Mouse (Mus musculus) stomach, embryonic 15.5 days (tissue): Measurements from ENCODE around the gene Ptgfrn. TPM values are rescaled to one million over a fixed set of nuclear protein-coding genes. Genes with fewer than 3 reads are reported as not detected.
A peak's percentile ranks its signal among the peaks of the same experiment; 100 is the strongest.

Experiments
- ATAC-seq: fragments of 200-750 bp; cut with Nextera tagmentation; 2 replicates; pipeline ENCODE4 v1.8.0; 2017; ENCODE audit warnings: low read depth, moderate number of reproducible peaks, moderate TSS enrichment; ENCODE audit not compliant: insufficient read depth, low FRiP score
- H3K27ac ChIP-seq: fragments of 300-500 bp; sonication (generic); 2 replicates; pipeline ENCODE4 v1.5.1; 2015; ENCODE audit warnings: mild to moderate bottlenecking, inconsistent platforms
- H3K27me3 ChIP-seq: fragments of 300-500 bp; sonication (generic); replicated peaks from 2 replicates; pipeline ENCODE4 v1.6.1; 2015; ENCODE audit warnings: inconsistent platforms
- H3K36me3 ChIP-seq: fragments of 300-500 bp; sonication (generic); 2 replicates; pipeline ENCODE4 v1.6.1; 2015; ENCODE audit warnings: inconsistent platforms
- H3K4me1 ChIP-seq: fragments of 300-500 bp; sonication (generic); 2 replicates; pipeline ENCODE4 v1.6.1; 2015; ENCODE audit warnings: inconsistent platforms
- H3K4me2 ChIP-seq: fragments of 300-500 bp; sonication (generic); 2 replicates; pipeline ENCODE4 v1.6.1; 2015; ENCODE audit warnings: mild to moderate bottlenecking, inconsistent platforms
- H3K4me3 ChIP-seq: fragments of 300-500 bp; sonication (generic); replicated peaks from 2 replicates; pipeline ENCODE4 v1.5.1; 2015; ENCODE audit warnings: inconsistent platforms
- H3K9ac ChIP-seq: fragments of 300-500 bp; sonication (generic); 2 replicates; pipeline ENCODE4 v1.6.1; 2015; ENCODE audit warnings: inconsistent platforms
- H3K9me3 ChIP-seq: fragments of 300-500 bp; sonication (generic); 2 replicates; pipeline ENCODE4 v1.6.1; 2016; ENCODE audit warnings: inconsistent platforms
- WGBS: fragments of 180-500 bp; shearing (Covaris S2); methylation state at CpG from one replicate; pipeline ENCODE4 v1.1.7; 2015; 5-methylcytosine and 5-hydroxymethylcytosine counted together
- polyA plus RNA-seq: library from polyadenylated mRNA; unstranded; fragments of >200 nt; fragmentation: Nextera tagmentation; extraction: Ambion mirVana; gene quantifications from 2 replicates; pipeline ENCODE4 v1.2.1, GENCODE M21; 2015

Gene Ptgfrn
- polyA plus RNA-seq, 1 experiment from 2014 or later: 6.0 TPM

GRCm38 (mm10) chr3:101010589-101011202, 99.4 kb downstream of the Ptgfrn start:
- ATAC-seq: no peak

GRCm38 (mm10) chr3:101007112-101007782, 102.8 kb downstream of the Ptgfrn start:
- no peaks in the 10 kb centered on the region for H3K4me1 ChIP-seq
- no peak overlapping the region for H3K4me3 ChIP-seq
- H3K36me3 ChIP-seq: no peaks in the 10 kb centered on the region
- ATAC-seq: no peak
- 67% methylated on average over 5 of the region's 5 CpGs for WGBS
- H3K9ac ChIP-seq: no peak overlapping the region
- H3K27me3 ChIP-seq: no peaks in the 10 kb centered on the region
- H3K4me2 ChIP-seq: no peak overlapping the region
- H3K9me3 ChIP-seq: no peaks in the 10 kb centered on the region
- no peak overlapping the region for H3K27ac ChIP-seq

More at GRCm38 (mm10) chr3:101010589-101011202, 99.4 kb downstream of the Ptgfrn start:
- no peaks in the 10 kb centered on the region for H3K9me3 ChIP-seq
- no peak overlapping the region for H3K4me2 ChIP-seq
- 79% methylated on average over 4 of the region's 4 CpGs for WGBS
- no peaks in the 10 kb centered on the region for H3K27me3 ChIP-seq
- H3K4me1 ChIP-seq: no peaks in the 10 kb centered on the region
- no peak overlapping the region for H3K9ac ChIP-seq
- H3K36me3 ChIP-seq: no peaks in the 10 kb centered on the region
- no peak overlapping the region for H3K27ac ChIP-seq
- H3K4me3 ChIP-seq: no peak overlapping the region

- Histone ChIP-seq H3K4me2 (no peak overlapping the region), H3K36me3 (no peaks in the 10 kb centered on the region), H3K9me3 (no peaks in the 10 kb centered on the region), H3K4me3 (no peak overlapping the region), H3K9ac (no peak overlapping the region), H3K4me1 (no peaks in the 10 kb centered on the region), H3K27ac (no peak overlapping the region), H3K27me3 (no peaks in the 10 kb centered on the region)
- no peak for ATAC-seq
- 67% methylated on average over 6 of the region's 6 CpGs for WGBS
Measured at GRCm38 (mm10) chr3:101005392-101005791, 104.7 kb downstream of the Ptgfrn start.

GRCm38 (mm10) chr3:101003575-101004356, 106.3 kb downstream of the Ptgfrn start:
- no peak overlapping the region; the same call in 1 of the 2 replicates for H3K27ac ChIP-seq
- no peaks in the 10 kb centered on the region for H3K9me3 ChIP-seq
- no peaks in the 10 kb centered on the region for H3K36me3 ChIP-seq
- 81% methylated on average over 15 of the region's 15 CpGs for WGBS
- H3K4me3 ChIP-seq: no peak overlapping the region
- no peak overlapping the region for H3K9ac ChIP-seq
- no peak for ATAC-seq
- no peaks in the 10 kb centered on the region for H3K4me1 ChIP-seq
- no peaks in the 10 kb centered on the region for H3K27me3 ChIP-seq
- H3K4me2 ChIP-seq: no peak overlapping the region

GRCm38 (mm10) chr3:100999732-101000131, 110.3 kb downstream of the Ptgfrn start:
- ATAC-seq: no peak
- Histone ChIP-seq H3K4me3 (no peak overlapping the region), H3K27me3 (no peaks in the 10 kb centered on the region), H3K27ac (no peak overlapping the region), H3K9ac (no peak overlapping the region), H3K4me1 (peaks cover 4% of the 10 kb centered on the region; the same call in 1 of the 2 replicates), H3K9me3 (no peaks in the 10 kb centered on the region), H3K36me3 (no peaks in the 10 kb centered on the region), H3K4me2 (no peak overlapping the region)
- 35% methylated on average over 2 of the region's 2 CpGs for WGBS

GRCm38 (mm10) chr3:100998904-100999340, 111.2 kb downstream of the Ptgfrn start:
- no peaks in the 10 kb centered on the region for H3K9me3 ChIP-seq
- no peak overlapping the region for H3K4me2 ChIP-seq
- H3K27ac ChIP-seq: no peak overlapping the region
- no peak overlapping the region for H3K9ac ChIP-seq
- no peaks in the 10 kb centered on the region for H3K27me3 ChIP-seq
- H3K4me1 ChIP-seq: peaks cover 4% of the 10 kb centered on the region; the same call in 1 of the 2 replicates
- no peak overlapping the region for H3K4me3 ChIP-seq
- WGBS: 23% methylated on average over 6 of the region's 6 CpGs
- no peak for ATAC-seq
- H3K36me3 ChIP-seq: no peaks in the 10 kb centered on the region

GRCm38 (mm10) chr3:100997785-100998570, 112.1 kb downstream of the Ptgfrn start:
- Histone ChIP-seq H3K4me1 (peaks cover 7% of the 10 kb centered on the region; the same call in 1 of the 2 replicates), H3K9ac (no peak overlapping the region), H3K4me3 (no peak overlapping the region), H3K27ac (peak overlapping the region; percentile 37; the same call in 1 of the 2 replicates), H3K9me3 (no peaks in the 10 kb centered on the region), H3K36me3 (no peaks in the 10 kb centered on the region), H3K27me3 (no peaks in the 10 kb centered on the region), H3K4me2 (no peak overlapping the region)
- ATAC-seq: peak; percentile 24; the same call in 1 of the 2 replicates
- WGBS: 62% methylated on average over 10 of the region's 10 CpGs

- no peak overlapping the region for H3K4me2 ChIP-seq
- H3K4me1 ChIP-seq: peaks cover 7% of the 10 kb centered on the region; the same call in 1 of the 2 replicates
- no peak for ATAC-seq
- H3K27me3 ChIP-seq: no peaks in the 10 kb centered on the region
- H3K9me3 ChIP-seq: no peaks in the 10 kb centered on the region
- H3K4me3 ChIP-seq: no peak overlapping the region
- WGBS: 72% methylated on average over 4 of the region's 4 CpGs
- H3K36me3 ChIP-seq: no peaks in the 10 kb centered on the region
- no peak overlapping the region for H3K27ac ChIP-seq
- H3K9ac ChIP-seq: no peak overlapping the region
Measured at GRCm38 (mm10) chr3:100994252-100994651, 115.8 kb downstream of the Ptgfrn start.

GRCm38 (mm10) chr3:100993718-100994117, 116.4 kb downstream of the Ptgfrn start:
- Histone ChIP-seq H3K4me1 (peaks cover 7% of the 10 kb centered on the region; the same call in 1 of the 2 replicates), H3K4me3 (no peak overlapping the region), H3K27me3 (no peaks in the 10 kb centered on the region), H3K36me3 (no peaks in the 10 kb centered on the region), H3K9me3 (no peaks in the 10 kb centered on the region), H3K9ac (no peak overlapping the region), H3K27ac (no peak overlapping the region), H3K4me2 (no peak overlapping the region)
- ATAC-seq: no peak
- 32% methylated on average over 15 of the region's 15 CpGs for WGBS

- Histone ChIP-seq H3K36me3 (no peaks in the 10 kb centered on the region), H3K9ac (no peak overlapping the region), H3K4me1 (peaks cover 7% of the 10 kb centered on the region; the same call in 1 of the 2 replicates), H3K27ac (no peak overlapping the region), H3K9me3 (no peaks in the 10 kb centered on the region), H3K27me3 (no peaks in the 10 kb centered on the region), H3K4me3 (no peak overlapping the region), H3K4me2 (no peak overlapping the region)
- WGBS: 44% methylated on average over 7 of the region's 7 CpGs
- no peak for ATAC-seq
Measured at GRCm38 (mm10) chr3:100993158-100993557, 116.9 kb downstream of the Ptgfrn start.
